Mouse (Mus musculus) olfactory bulb, adult 2 months (tissue): ENCODE results near the gene Ube2s. TPM values are rescaled to one million over a fixed set of nuclear protein-coding genes. Genes with fewer than 3 reads are reported as not detected.

Experiments used
- H3K27ac ChIP-seq: fragments of 200-500 bp; 2 replicates; pipeline ENCODE4 v1.5.1; 2012; ENCODE audit warnings: low read depth, low read length; ENCODE audit not compliant: insufficient read depth
- H3K4me1 ChIP-seq: fragments of 200-500 bp; 2 replicates; pipeline ENCODE4 v1.6.1; 2012; ENCODE audit warnings: low read length; ENCODE audit not compliant: control insufficient read depth, insufficient read depth
- H3K4me3 ChIP-seq: fragments of 200-500 bp; 2 replicates; pipeline ENCODE4 v1.5.1; 2012; ENCODE audit warnings: mild to moderate bottlenecking, low read depth, low read length, moderate library complexity; ENCODE audit not compliant: insufficient read depth
- CTCF ChIP-seq: fragments of 200-500 bp; IDR thresholded peaks from 2 replicates; pipeline ENCODE4 v1.5.1; 2012; ENCODE audit warnings: low read depth, mild to moderate bottlenecking, low read length, moderate library complexity; ENCODE audit not compliant: insufficient read depth
- POLR2A ChIP-seq: fragments of 200-500 bp; IDR thresholded peaks from 2 replicates; pipeline ENCODE4 v1.6.1; 2012; ENCODE audit warnings: mild to moderate bottlenecking, low read depth, low read length, moderate library complexity; ENCODE audit not compliant: insufficient read depth
- WGBS: fragments of 180-500 bp; shearing (Covaris S2); methylation state at CpG from one replicate; pipeline ENCODE4 v1.1.7; 2018; 5-methylcytosine and 5-hydroxymethylcytosine counted together
- polyA plus RNA-seq: library from polyadenylated mRNA; stranded (reverse); fragments of >200 nt; gene quantifications from 2 replicates; pipeline ENCODE4 v1.2.4, GENCODE M21; 2012; ENCODE audit warnings: low replicate concordance; ENCODE audit not compliant: missing spikeins, insufficient read depth, insufficient read length

The Ube2s gene
- polyA plus RNA-seq, 1 experiment, result not detected

DNA sequence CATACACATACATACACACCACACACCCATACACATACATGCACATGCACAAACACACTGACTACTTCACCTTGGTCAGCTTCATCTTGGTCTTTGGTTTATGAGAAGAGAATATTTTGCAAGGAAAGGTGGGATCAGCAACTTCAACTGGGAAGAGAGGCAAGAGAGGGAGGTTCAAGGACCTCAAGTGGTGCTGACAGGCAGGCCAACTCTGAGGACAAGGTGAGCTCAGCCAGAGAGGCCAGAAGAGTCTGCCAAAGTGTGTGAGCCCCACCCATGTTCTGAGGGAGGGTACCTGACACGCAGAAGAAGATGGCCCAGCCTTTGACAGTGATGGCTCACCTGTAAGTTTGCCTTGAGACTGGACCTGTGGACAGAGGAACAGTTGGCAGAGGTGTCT, 52.7 kb downstream of the Ube2s start:
- WGBS, result 48% methylated on average over 1 of the region's 1 CpGs
- Histone ChIP-seq H3K27ac (no peak overlapping the region), H3K4me1 (no peaks in the 10 kb centered on the region), H3K4me3 (no peak overlapping the region)
- TF ChIP-seq POLR2A, result no peak
- TF ChIP-seq CTCF, result no peak

DNA sequence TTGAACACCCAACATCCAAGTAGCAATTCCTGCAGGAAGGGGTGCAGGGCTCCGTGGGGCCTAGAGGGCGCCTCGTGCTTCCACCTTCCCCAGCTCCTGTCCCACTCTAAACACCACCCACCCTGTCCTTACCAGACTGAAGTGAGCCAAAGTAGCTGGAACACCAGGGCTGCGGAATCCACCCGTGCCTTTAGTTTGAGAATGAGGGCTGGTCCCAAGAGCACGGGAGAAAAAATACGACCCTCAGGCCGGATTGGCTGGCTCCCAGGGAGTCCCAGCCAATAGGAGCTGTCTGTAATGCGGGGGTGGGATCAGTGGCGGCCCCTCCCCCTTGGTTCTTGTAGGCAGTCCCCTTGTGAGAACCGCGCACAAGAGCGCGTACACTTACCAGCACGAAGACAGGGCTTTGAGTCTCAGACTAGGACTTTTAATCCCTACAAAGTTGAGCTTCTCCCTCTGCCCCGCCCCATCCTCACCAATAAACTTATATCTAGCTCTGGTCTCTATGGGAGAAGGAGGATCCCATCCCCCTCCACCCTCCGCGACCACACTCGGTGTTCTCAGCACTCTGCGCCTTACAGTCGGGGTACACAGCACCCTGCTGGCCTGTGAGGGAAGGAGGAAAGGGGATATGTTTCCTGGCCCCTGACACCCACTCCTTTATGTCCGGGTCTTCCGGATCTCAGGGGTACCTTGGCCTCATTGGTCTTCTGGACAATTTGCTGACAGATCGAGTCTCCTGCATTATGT, 59.4 kb downstream of the Ube2s start, which contains the start of gene Cox6b2:
Gene Cox6b2, minus strand, starts transcription at position 274 of the 750 bp plus-strand sequence.
- Histone ChIP-seq H3K4me1 (peaks cover 19% of the 10 kb centered on the region), H3K4me3 (peak within 1 kb of the TSS; percentile 14), H3K27ac (no peak within 1 kb of the TSS)
- TF ChIP-seq CTCF (no peak), POLR2A (no peak)
- 6% methylated on average over 24 of the region's 24 CpGs for WGBS

DNA sequence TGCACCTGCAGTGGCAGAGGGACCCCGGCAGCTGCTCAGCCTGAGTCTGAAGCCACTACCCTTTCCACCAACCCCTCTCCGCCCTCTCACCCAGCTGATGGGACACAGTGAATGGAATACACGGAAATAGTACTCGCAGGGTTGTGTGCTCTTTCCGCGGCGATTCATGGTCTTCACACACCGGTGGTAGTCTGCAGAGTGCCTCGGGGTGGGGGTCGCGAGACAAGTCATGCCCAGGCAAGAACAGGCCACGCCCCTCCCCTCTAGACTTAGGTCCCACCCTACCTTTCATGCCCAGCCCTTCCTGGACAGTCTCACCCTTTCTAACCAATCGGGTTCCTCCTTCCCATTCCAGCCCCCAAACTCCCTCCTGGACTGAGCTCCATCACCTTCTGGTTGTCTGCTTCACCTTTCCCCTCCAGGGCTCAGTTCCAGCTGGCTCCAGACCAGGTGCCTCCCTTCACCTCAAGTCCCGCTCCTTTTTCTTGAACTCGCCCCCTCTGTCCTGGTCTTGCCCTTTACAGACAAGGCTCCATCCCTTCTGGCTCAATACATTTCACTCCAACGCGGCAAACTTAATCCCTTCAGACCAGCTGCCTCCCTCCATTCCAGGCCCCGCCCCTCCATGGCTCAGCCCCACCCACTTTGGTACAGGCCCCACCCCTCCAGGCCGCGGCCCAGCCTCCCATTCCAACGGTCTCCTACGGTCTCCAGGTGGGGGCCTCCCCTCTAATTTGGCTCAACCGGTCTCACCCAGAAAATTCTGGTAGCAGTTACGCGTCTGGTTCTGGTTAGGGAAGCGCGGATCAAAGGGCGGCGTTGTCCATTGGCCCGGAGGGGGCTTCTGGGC, 60.2 kb downstream of the Ube2s start:
- peaks cover 19% of the 10 kb centered on the region for H3K4me1 ChIP-seq
- no peak overlapping the region for H3K27ac ChIP-seq
- 1% methylated on average over 30 of the region's 30 CpGs for WGBS
- peak overlapping the region; percentile 14 for H3K4me3 ChIP-seq
- TF ChIP-seq CTCF (no peak), POLR2A (no peak)

GRCm38 (mm10) chr7:4749169-4749568, 63.2 kb downstream of the Ube2s start:
- Histone ChIP-seq H3K27ac (no peak overlapping the region), H3K4me1 (peaks cover 19% of the 10 kb centered on the region), H3K4me3 (no peak overlapping the region)
- TF ChIP-seq CTCF, result no peak
- TF ChIP-seq POLR2A, result no peak
- 83% methylated on average over 2 of the region's 2 CpGs for WGBS

DNA sequence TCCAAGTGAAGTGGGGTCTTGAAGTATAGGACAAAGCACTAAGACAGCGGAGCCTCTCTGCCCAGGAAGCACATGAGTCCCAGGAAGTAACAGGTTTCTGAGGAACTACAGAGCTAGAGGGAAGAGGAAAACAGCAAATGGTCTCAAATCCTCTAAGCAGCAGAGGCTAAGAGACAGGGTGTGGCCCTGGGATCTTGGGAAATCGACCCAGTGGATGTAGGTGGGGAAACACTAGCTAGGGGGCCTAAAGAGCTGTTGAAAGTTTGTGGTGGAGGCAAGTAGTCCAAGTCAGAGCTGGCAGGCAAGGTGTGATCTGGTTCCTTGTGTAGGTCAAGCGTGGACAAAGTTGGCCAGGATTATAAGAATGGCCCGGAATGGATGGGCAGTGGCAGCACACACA, 64.1 kb downstream of the Ube2s start:
- 80% methylated on average over 4 of the region's 4 CpGs for WGBS
- no peak overlapping the region for H3K27ac ChIP-seq
- TF ChIP-seq CTCF, result no peak
- TF ChIP-seq POLR2A, result no peak
- H3K4me1 ChIP-seq, result peaks cover 19% of the 10 kb centered on the region
- H3K4me3 ChIP-seq, result no peak overlapping the region

DNA sequence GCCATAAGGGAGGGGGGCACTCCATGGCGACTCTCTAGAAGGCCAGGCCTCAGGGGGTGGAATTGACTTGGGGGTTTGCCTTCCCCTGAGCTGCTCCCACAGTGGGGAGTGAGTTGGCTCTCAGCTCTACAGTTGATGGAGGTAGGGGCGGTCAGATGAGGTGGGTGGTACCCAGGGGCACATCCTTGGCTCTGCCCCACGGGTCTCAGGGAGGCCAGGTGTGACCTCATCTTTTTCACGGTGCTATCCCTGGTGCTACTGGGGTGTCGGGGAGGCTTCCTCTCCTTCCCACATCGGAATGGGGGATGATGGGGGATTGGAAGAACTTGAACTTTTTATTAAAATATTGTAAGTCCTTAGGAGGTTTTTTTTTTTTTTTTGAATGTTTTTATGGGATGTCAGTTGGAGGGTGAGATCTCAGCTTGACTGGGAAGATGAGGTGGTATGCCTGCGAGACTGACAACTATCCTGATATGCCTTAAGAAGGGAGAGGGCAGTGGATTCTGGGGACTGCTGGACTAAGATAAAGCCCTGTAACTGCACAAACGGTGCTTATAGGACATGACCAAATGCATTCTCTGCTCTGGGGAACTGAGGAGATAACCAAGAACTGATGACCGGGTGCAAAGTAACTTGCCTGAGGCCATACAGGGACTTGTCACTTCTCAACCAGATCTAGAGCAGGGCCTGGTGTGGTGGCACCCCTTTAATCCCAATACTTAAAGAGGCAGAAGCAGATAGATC, 65.1 kb downstream of the Ube2s start:
- no peak overlapping the region for H3K4me3 ChIP-seq
- H3K4me1 ChIP-seq, result peaks cover 15% of the 10 kb centered on the region
- H3K27ac ChIP-seq, result no peak overlapping the region
- TF ChIP-seq POLR2A (no peak), CTCF (no peak)
- 79% methylated on average over 9 of the region's 9 CpGs for WGBS

DNA sequence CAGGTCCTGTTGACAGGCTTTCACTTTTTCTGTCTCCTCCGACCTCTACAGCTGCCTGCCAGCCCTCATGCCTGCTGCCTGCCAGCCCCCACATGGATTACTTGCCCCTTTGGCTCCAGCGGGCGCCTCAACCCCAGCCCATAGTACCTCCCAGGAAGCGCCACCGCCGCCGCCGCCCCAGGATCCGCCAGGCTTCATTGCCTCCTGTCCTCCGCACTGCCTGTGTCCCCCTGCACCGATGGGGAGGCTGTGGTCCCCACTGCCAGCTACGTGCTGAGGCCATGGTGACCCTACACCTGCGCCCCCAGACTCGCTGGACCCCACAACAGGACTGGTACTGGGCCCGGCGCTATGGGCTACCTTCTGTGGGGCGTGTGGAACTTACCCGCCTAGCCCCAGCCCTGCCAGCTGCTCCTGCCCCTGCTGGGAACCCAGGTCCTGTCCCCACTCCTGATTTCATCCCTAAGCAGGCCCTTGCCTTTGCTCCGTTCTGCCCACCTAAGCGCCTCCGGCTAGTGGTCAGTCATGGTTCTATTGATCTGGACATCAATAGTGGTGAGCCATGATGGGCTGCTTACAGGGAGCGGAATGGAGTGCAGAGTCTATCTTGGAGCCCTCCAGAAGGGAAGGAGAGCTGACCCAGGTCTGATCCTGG, 65.9 kb downstream of the Ube2s start:
- 91% methylated on average over 22 of the region's 22 CpGs for WGBS
- Histone ChIP-seq H3K27ac (no peak overlapping the region), H3K4me3 (no peak overlapping the region)

DNA sequence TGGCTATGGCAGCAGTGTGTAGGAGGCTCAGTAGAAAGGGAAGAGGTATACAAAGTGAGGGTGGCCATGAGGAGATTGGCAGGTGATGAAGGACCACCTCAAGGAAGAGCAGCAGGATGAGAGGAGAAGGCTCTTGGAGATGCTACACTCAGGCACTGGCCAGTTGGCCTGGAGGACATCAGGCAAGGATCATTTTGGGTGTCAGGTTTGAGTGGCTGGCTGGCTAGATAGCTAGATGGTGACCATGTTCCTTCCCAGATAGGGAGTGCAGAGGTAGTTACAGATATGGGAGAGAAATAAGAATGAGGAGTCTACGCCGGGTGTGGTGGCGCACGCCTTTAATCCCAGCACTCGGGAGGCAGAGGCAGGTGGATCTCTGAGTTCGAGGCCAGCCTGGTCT, 67.5 kb downstream of the Ube2s start:
- H3K4me3 ChIP-seq, result no peak overlapping the region
- TF ChIP-seq CTCF, result no peak
- H3K4me1 ChIP-seq, result peaks cover 24% of the 10 kb centered on the region
- 96% methylated on average over 6 of the region's 6 CpGs for WGBS
- H3K27ac ChIP-seq, result no peak overlapping the region

More for the DNA sequence above, 65.9 kb downstream of the Ube2s start:
- peaks cover 15% of the 10 kb centered on the region for H3K4me1 ChIP-seq
- TF ChIP-seq CTCF (no peak), POLR2A (no peak)

Other genes starting within 250 kb of the Ube2s start
- not detected in 2 replicates for gene Ptprh, start 208.5 kb downstream of the Ube2s start, polyA plus RNA-seq
- not detected in 2 replicates for gene Tmem86b, start 181.2 kb downstream of the Ube2s start, polyA plus RNA-seq
- 310 and 891 TPM in 2 replicates for gene Ppp6r1, start 153.6 kb downstream of the Ube2s start, polyA plus RNA-seq
- not detected in 2 replicates for gene Hspbp1, start 127.5 kb downstream of the Ube2s start, polyA plus RNA-seq
- gene Brsk1, start 122.0 kb downstream of the Ube2s start, polyA plus RNA-seq, result not detected in 2 replicates
- not detected in 2 replicates for gene Tmem150b, start 87.3 kb downstream of the Ube2s start, polyA plus RNA-seq
- gene Kmt5c, start 72.5 kb downstream of the Ube2s start, polyA plus RNA-seq, result not detected in 2 replicates
- gene Cox6b2, start 59.5 kb downstream of the Ube2s start, polyA plus RNA-seq, result not detected in 2 replicates
- not detected in 2 replicates for gene Fam71e2, start 41.3 kb downstream of the Ube2s start, polyA plus RNA-seq
- gene Il11, start 29.7 kb downstream of the Ube2s start, polyA plus RNA-seq, result not detected in 2 replicates
- gene Tmem190, start 29.7 kb downstream of the Ube2s start, polyA plus RNA-seq, result not detected in 2 replicates
- not detected in 2 replicates for gene Tmem238, start 22.9 kb downstream of the Ube2s start, polyA plus RNA-seq
- gene Rpl28, start 19.7 kb downstream of the Ube2s start, polyA plus RNA-seq, result not detected in 2 replicates
- gene Shisa7, start 32.1 kb upstream of the Ube2s start, polyA plus RNA-seq, result 146 TPM in 1 of 2 replicates, not detected in the other
- not detected in 2 replicates for gene Isoc2b, start 57.7 kb upstream of the Ube2s start, polyA plus RNA-seq
- gene Isoc2a, start 64.6 kb upstream of the Ube2s start, polyA plus RNA-seq, result not detected in 2 replicates
- gene Gm36210, start 93.9 kb upstream of the Ube2s start, polyA plus RNA-seq, result not detected in 2 replicates
- not detected in 2 replicates for gene Zfp628, start 102.6 kb upstream of the Ube2s start, polyA plus RNA-seq
- gene Nat14, start 109.4 kb upstream of the Ube2s start, polyA plus RNA-seq, result not detected in 2 replicates
- gene Ssc5d, start 113.2 kb upstream of the Ube2s start, polyA plus RNA-seq, result not detected in 2 replicates
- not detected in 2 replicates for gene Sbk2, start 151.8 kb upstream of the Ube2s start, polyA plus RNA-seq
- gene Sbk3, start 158.6 kb upstream of the Ube2s start, polyA plus RNA-seq, result not detected in 2 replicates
- not detected in 2 replicates for gene Zfp579, start 183.6 kb upstream of the Ube2s start, polyA plus RNA-seq
- gene Zfp524, start 201.8 kb upstream of the Ube2s start, polyA plus RNA-seq, result not detected in 2 replicates
- not detected in 2 replicates for gene Fiz1, start 202.1 kb upstream of the Ube2s start, polyA plus RNA-seq
- gene Gm44973, start 202.9 kb upstream of the Ube2s start, polyA plus RNA-seq, result not detected in 2 replicates
- gene Zfp865, start 207.8 kb upstream of the Ube2s start, polyA plus RNA-seq, result not detected in 2 replicates
- gene Ccdc106, start 208.0 kb upstream of the Ube2s start, polyA plus RNA-seq, result not detected in 2 replicates
- not detected in 2 replicates for gene 4632433K11Rik, start 221.5 kb upstream of the Ube2s start, polyA plus RNA-seq
- gene Zfp784, start 225.9 kb upstream of the Ube2s start, polyA plus RNA-seq, result not detected in 2 replicates
- not detected in 2 replicates for gene Zfp580, start 238.9 kb upstream of the Ube2s start, polyA plus RNA-seq
- 837 TPM in 1 of 2 replicates, not detected in the other for gene U2af2, start 249.6 kb upstream of the Ube2s start, polyA plus RNA-seq